In the genomic region with DNA sequence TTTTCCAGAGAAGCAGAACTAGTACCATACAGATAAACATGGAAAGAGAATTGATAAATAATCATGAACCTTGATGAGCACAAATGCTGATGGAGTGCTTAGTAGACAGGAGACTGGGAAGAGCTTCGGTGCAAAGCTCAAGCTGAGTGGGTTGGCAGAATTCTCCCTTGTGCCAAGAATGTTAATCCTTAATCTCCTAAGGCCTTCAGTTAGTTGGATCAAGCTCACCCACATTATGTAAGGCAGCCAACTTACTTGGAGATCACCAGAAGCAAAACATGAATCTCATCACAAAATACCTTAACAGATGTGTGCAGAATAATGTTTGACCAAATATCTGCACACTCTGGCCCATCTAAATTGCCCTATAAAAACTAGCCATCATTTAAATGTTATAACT, we compare ENCODE assay signal across 15 mouse cellular contexts.
"Had no signal": no experiment of that assay in that cellular context is flagged by ENCODE, and none has a peak within 500 bp of the region (broad histone marks: within the 10 kb centered on the region; RNA-seq: fewer than 3 reads in every experiment).

No protein-coding gene starts in this region.

- DNase-seq: kidney, adult 18-20 months; left cerebral cortex, postnatal 4 days; liver, embryonic 13.5 days; lung, adult 2 months; lung, postnatal 14 days; lung, postnatal 4 days; midbrain, embryonic 14.5 days; right cerebral cortex, postnatal 25 days; spleen, adult 18-20 months; thymus, postnatal 25 days had no signal

- H3K27me3 ChIP-seq: intestine, embryonic 15.5 days; limb, embryonic 12.5 days; limb, embryonic 15.5 days; liver, embryonic 13.5 days; stomach, embryonic 15.5 days had no signal

- H3K27ac ChIP-seq: intestine, embryonic 15.5 days; limb, embryonic 12.5 days; limb, embryonic 15.5 days; liver, embryonic 13.5 days; stomach, embryonic 15.5 days had no signal

- H3K9me3 ChIP-seq: intestine, embryonic 15.5 days; limb, embryonic 12.5 days; limb, embryonic 15.5 days; liver, embryonic 13.5 days; stomach, embryonic 15.5 days had no signal

- H3K4me3 ChIP-seq: intestine, embryonic 15.5 days; limb, embryonic 12.5 days; limb, embryonic 15.5 days; liver, embryonic 13.5 days; stomach, embryonic 15.5 days had no signal

- H3K9ac ChIP-seq: intestine, embryonic 15.5 days; limb, embryonic 12.5 days; limb, embryonic 15.5 days; liver, embryonic 13.5 days; stomach, embryonic 15.5 days had no signal

- ATAC-seq: intestine, embryonic 15.5 days had no signal

- H3K4me1 ChIP-seq: intestine, embryonic 15.5 days; limb, embryonic 12.5 days; limb, embryonic 15.5 days; liver, embryonic 13.5 days; stomach, embryonic 15.5 days had no signal

- H3K36me3 ChIP-seq: intestine, embryonic 15.5 days; limb, embryonic 12.5 days; limb, embryonic 15.5 days; liver, embryonic 13.5 days; stomach, embryonic 15.5 days had no signal

- H3K4me2 ChIP-seq: intestine, embryonic 15.5 days; limb, embryonic 12.5 days; limb, embryonic 15.5 days; liver, embryonic 13.5 days; midbrain, embryonic 11.5 days; stomach, embryonic 15.5 days had no signal
